Mouse (Mus musculus) liver, embryonic 14.5 days (tissue): ENCODE data around the gene Myo7a. TPM values are rescaled to one million over a fixed set of nuclear protein-coding genes. Genes with fewer than 3 reads are reported as not detected.
A peak's percentile ranks its signal among the peaks of the same experiment; 100 is the strongest.

Source experiments
- ATAC-seq: fragments of 200-750 bp; cut with Nextera tagmentation; 2 replicates; pipeline ENCODE4 v1.8.0; 2017; ENCODE audit warnings: moderate number of reproducible peaks, mild to moderate bottlenecking, moderate library complexity; ENCODE audit not compliant: insufficient read depth
- DNase-seq, 3 experiments: peaks; one replicate each; pipeline ENCODE4 v3.0.0-alpha.2; 2012 to 2013; ENCODE audit warnings: low read depth in 3 of 3, low spot score in 3 of 3
- H3K27ac ChIP-seq: fragments of 300-500 bp; sonication (generic); 2 replicates; pipeline ENCODE4 v1.5.1; 2014; ENCODE audit warnings: moderate library complexity, mild to moderate bottlenecking, control low read depth, inconsistent platforms
- H3K27me3 ChIP-seq: fragments of 300-500 bp; sonication (generic); 2 replicates; pipeline ENCODE4 v1.6.1; 2014; ENCODE audit warnings: mild to moderate bottlenecking, low read length, moderate library complexity; ENCODE audit not compliant: control insufficient read depth, insufficient read depth
- H3K36me3 ChIP-seq: fragments of 300-500 bp; sonication (generic); replicated peaks from 2 replicates; pipeline ENCODE4 v1.6.1; 2014; ENCODE audit warnings: low read depth; ENCODE audit not compliant: control insufficient read depth, insufficient read depth
- H3K4me1 ChIP-seq, 2 experiments: fragments of 200-500 bp in 1 of 2; fragments of 300-500 bp in 1 of 2; sonication (generic) in 1 of 2; replicated peaks; 2 replicates each; pipeline ENCODE4 v1.6.1; 2012 to 2014; ENCODE audit warnings: antibody characterized with exemption in 1 of 2, inconsistent platforms in 1 of 2, low read length in 1 of 2; ENCODE audit not compliant: control insufficient read depth in 2 of 2, insufficient read depth in 2 of 2
- H3K4me2 ChIP-seq: fragments of 300-500 bp; sonication (generic); 2 replicates; pipeline ENCODE4 v1.6.1; 2014; ENCODE audit warnings: low read depth, mild to moderate bottlenecking, control low read depth, moderate library complexity
- H3K4me3 ChIP-seq, 2 experiments: fragments of 200-500 bp in 1 of 2; fragments of 300-500 bp in 1 of 2; sonication (generic) in 1 of 2; 2 replicates each; pipeline ENCODE4 v1.5.1; 2012 to 2014; ENCODE audit warnings: low read depth in 2 of 2, low read length in 2 of 2, mild to moderate bottlenecking in 2 of 2, control low read depth in 1 of 2, inconsistent platforms in 1 of 2, moderate library complexity in 1 of 2; ENCODE audit not compliant: insufficient read depth in 1 of 2
- H3K9ac ChIP-seq: fragments of 300-500 bp; sonication (generic); replicated peaks from 2 replicates; pipeline ENCODE4 v1.6.1; 2014; ENCODE audit warnings: mild to moderate bottlenecking, control low read depth, moderate library complexity
- H3K9me3 ChIP-seq: fragments of 300-500 bp; sonication (generic); 2 replicates; pipeline ENCODE4 v1.6.1; 2016; ENCODE audit warnings: low read length, mixed read lengths; ENCODE audit not compliant: control insufficient read depth
- CTCF ChIP-seq: IDR thresholded peaks from 2 replicates; pipeline ENCODE4 v1.5.1; 2016; ENCODE audit warnings: antibody characterized with exemption, low read depth, control low read depth
- EP300 ChIP-seq: IDR thresholded peaks from 2 replicates; pipeline ENCODE4 v1.6.1; 2016; ENCODE audit warnings: antibody characterized with exemption, low read depth
- WGBS: fragments of 180-500 bp; shearing (Covaris S2); extraction: QIAGEN DNeasy Blood & Tissue Kit; methylation state at CpG from one replicate; pipeline ENCODE4 v1.1.7; 2014; ENCODE audit not compliant: insufficient replicate concordance; 5-methylcytosine and 5-hydroxymethylcytosine counted together
- polyA plus RNA-seq, 2 experiments: library from polyadenylated mRNA; depleted of rRNA in 1 of 2; stranded (reverse) in 1 of 2; unstranded in 1 of 2; fragments of >200 nt; fragmentation: Nextera tagmentation in 1 of 2; extraction: Ambion mirVana in 1 of 2; gene quantifications; 2 replicates each; pipeline versions ENCODE4 v1.2.1 to v1.2.3; 2012 to 2014

The Myo7a gene
- polyA plus RNA-seq, 2 experiments = 6.6 to 10.4 TPM

GRCm38 (mm10) chr7:98160041-98160740 lies 40.9 kb upstream of the Myo7a start:
- Histone ChIP-seq H3K27ac (peak overlapping the region; percentile 20; the same call in 1 of the 2 replicates), H3K4me1 (peaks cover 40 to 66% of the 10 kb centered on the region in 2 experiments), H3K4me2 (no peak overlapping the region), H3K36me3 (peaks cover 21% of the 10 kb centered on the region), H3K4me3 (no peak overlapping the region), H3K27me3 (no peaks in the 10 kb centered on the region), H3K9ac (no peak overlapping the region), H3K9me3 (no peaks in the 10 kb centered on the region)
- TF ChIP-seq CTCF (no peak), EP300 (no peak)
- no peak for DNase-seq
- WGBS = 59% methylated on average over 8 of the region's 8 CpGs
- no peak for ATAC-seq

- peak; percentile 34; the same call in 1 of the 2 replicates for ATAC-seq
- peaks cover 26% of the 10 kb centered on the region for H3K36me3 ChIP-seq
- H3K27ac ChIP-seq = peak overlapping the region; percentile 77
These were observed 39.2 kb upstream of the Myo7a start for GRCm38 (mm10) chr7:98158481-98158880.

GRCm38 (mm10) chr7:98157636-98158332 lies 38.5 kb upstream of the Myo7a start:
- Histone ChIP-seq H3K4me1 (peaks cover 33 to 47% of the 10 kb centered on the region in 2 experiments), H3K9me3 (no peaks in the 10 kb centered on the region), H3K9ac (peak overlapping the region; percentile 44), H3K27ac (peak overlapping the region; percentile 77), H3K27me3 (no peaks in the 10 kb centered on the region), H3K36me3 (peaks cover 26% of the 10 kb centered on the region), H3K4me2 (peak overlapping the region; percentile 43), H3K4me3 (peak overlapping the region; percentile 30 to 44; a peak in 3 of 4 replicates)
- ATAC-seq (peak; percentile 60; the same call in 1 of the 2 replicates), DNase-seq (peak in 1 of 3 experiments; percentile 70)
- no peak for TF ChIP-seq CTCF
- no peak for TF ChIP-seq EP300
- 36% methylated on average over 5 of the region's 5 CpGs for WGBS

More at GRCm38 (mm10) chr7:98158481-98158880, 39.2 kb upstream of the Myo7a start:
- TF ChIP-seq EP300 (no peak), CTCF (no peak)
- H3K27me3 ChIP-seq = no peaks in the 10 kb centered on the region
- peak overlapping the region; percentile 44 for H3K9ac ChIP-seq
- H3K4me3 ChIP-seq = peak overlapping the region; percentile 30 to 44
- peaks cover 33 to 54% of the 10 kb centered on the region in 2 experiments for H3K4me1 ChIP-seq
- DNase-seq = no peak
- WGBS = 42% methylated on average over 8 of the region's 8 CpGs
- no peaks in the 10 kb centered on the region for H3K9me3 ChIP-seq
- peak overlapping the region; percentile 43 for H3K4me2 ChIP-seq

- Histone ChIP-seq H3K27ac (peak overlapping the region; percentile 77; the same call in 1 of the 2 replicates), H3K9me3 (no peaks in the 10 kb centered on the region), H3K4me3 (no peak overlapping the region), H3K9ac (no peak overlapping the region), H3K4me2 (no peak overlapping the region), H3K27me3 (no peaks in the 10 kb centered on the region), H3K4me1 (peaks cover 33 to 44% of the 10 kb centered on the region in 2 experiments), H3K36me3 (peaks cover 26% of the 10 kb centered on the region)
- no peak for ATAC-seq
- TF ChIP-seq EP300 (no peak), CTCF (no peak)
- 18% methylated on average over 3 of the region's 3 CpGs for WGBS
- no peak for DNase-seq
These were observed 36.9 kb upstream of the Myo7a start for GRCm38 (mm10) chr7:98156280-98156665.
